Mouse (Mus musculus) liver, embryonic 14 days (tissue): Measurements from ENCODE around the gene Cul9. TPM values are rescaled to one million over a fixed set of nuclear protein-coding genes. Genes with fewer than 3 reads are reported as not detected.

Experiments
- polyA plus RNA-seq: library from polyadenylated mRNA; depleted of rRNA; stranded (reverse); fragments of >200 nt; gene quantifications from 2 replicates; pipeline ENCODE4 v1.2.3, GENCODE M21; 2012; rRNA removed

Gene Cul9
- polyA plus RNA-seq: 0.53 and 0.63 TPM in 2 replicates

GRCm38 (mm10) chr17:46545813-46546564, at the start of gene Cul9:
Cul9 (minus strand) TSS chr17:46546388.

GRCm38 (mm10) chr17:46555673-46556583, 9.7 kb upstream of the Cul9 start, which contains the start of gene Srf:
Srf (minus strand) TSS chr17:46556175.

GRCm38 (mm10) chr17:46496623-46497434, 49.4 kb downstream of the Cul9 start, which contains the start of gene Dnph1:
Dnph1 (plus strand) TSS chr17:46496711.

GRCm38 (mm10) chr17:46487431-46487830, 58.8 kb downstream of the Cul9 start, which contains the start of gene Ttbk1:
Ttbk1 (minus strand) TSS chr17:46487675.

Other genes starting within 250 kb of the Cul9 start
- 0.01 and 0.06 TPM in 2 replicates for gene Dlk2, start 249.0 kb downstream of the Cul9 start, polyA plus RNA-seq
- gene Abcc10, start 218.0 kb downstream of the Cul9 start, polyA plus RNA-seq: 1.3 and 1.7 TPM in 2 replicates
- 2.3 and 2.6 TPM in 2 replicates for gene Zfp318, start 162.7 kb downstream of the Cul9 start, polyA plus RNA-seq
- gene Crip3, start 117.5 kb downstream of the Cul9 start, polyA plus RNA-seq: 0.13 and 0.15 TPM in 2 replicates
- not detected in 2 replicates for gene Slc22a7, start 107.9 kb downstream of the Cul9 start, polyA plus RNA-seq
- 0.01 TPM in 2 replicates for gene Ttbk1, start 58.7 kb downstream of the Cul9 start, polyA plus RNA-seq
- gene Dnph1, start 49.7 kb downstream of the Cul9 start, polyA plus RNA-seq: 14.7 and 15.5 TPM in 2 replicates
- 15.7 and 15.8 TPM in 2 replicates for gene Srf, start 9.8 kb upstream of the Cul9 start, polyA plus RNA-seq
- 3.6 and 3.7 TPM in 2 replicates for gene Ptk7, start 83.1 kb upstream of the Cul9 start, polyA plus RNA-seq
- 3.3 and 4.2 TPM in 2 replicates for gene Klc4, start 99.6 kb upstream of the Cul9 start, polyA plus RNA-seq
- 35.6 and 37.0 TPM in 2 replicates for gene Mrpl2, start 99.8 kb upstream of the Cul9 start, polyA plus RNA-seq
- gene Cul7, start 103.9 kb upstream of the Cul9 start, polyA plus RNA-seq: 13.2 and 13.9 TPM in 2 replicates
- gene Rrp36, start 128.0 kb upstream of the Cul9 start, polyA plus RNA-seq: 21.1 and 24.2 TPM in 2 replicates
- 38.2 and 43.8 TPM in 2 replicates for gene Mea1, start 132.4 kb upstream of the Cul9 start, polyA plus RNA-seq
- 34.0 and 41.3 TPM in 2 replicates for gene Klhdc3, start 134.5 kb upstream of the Cul9 start, polyA plus RNA-seq
- 22.5 and 25.0 TPM in 2 replicates for gene Ppp2r5d, start 158.7 kb upstream of the Cul9 start, polyA plus RNA-seq
- gene Pex6, start 165.1 kb upstream of the Cul9 start, polyA plus RNA-seq: 8.4 and 8.9 TPM in 2 replicates
- gene Gnmt, start 182.8 kb upstream of the Cul9 start, polyA plus RNA-seq: 15.3 and 17.4 TPM in 2 replicates
- 17.8 and 18.8 TPM in 2 replicates for gene Cnpy3, start 205.8 kb upstream of the Cul9 start, polyA plus RNA-seq
- gene Ptcra, start 217.3 kb upstream of the Cul9 start, polyA plus RNA-seq: 0.01 and 0.07 TPM in 2 replicates
- 32.9 and 35.8 TPM in 2 replicates for gene 2310039H08Rik, start 226.2 kb upstream of the Cul9 start, polyA plus RNA-seq
- gene Rpl7l1, start 236.3 kb upstream of the Cul9 start, polyA plus RNA-seq: 44.3 and 52.4 TPM in 2 replicates